Mouse (Mus musculus) heart, adult 2 months (tissue): ENCODE data around the gene 9530003J23Rik.

Experiments
- CTCF ChIP-seq: fragments of 200-600 bp; IDR thresholded peaks from 2 replicates; pipeline ENCODE4 v1.8.1; 2022; ENCODE audit warnings: antibody characterized with exemption, mild to moderate bottlenecking, moderate library complexity
- EP300 ChIP-seq: fragments of 200-500 bp; IDR thresholded peaks from 2 replicates; pipeline ENCODE4 v1.6.1; 2011; ENCODE audit warnings: low read depth, low read length, control low read depth; ENCODE audit not compliant: insufficient read depth
- POLR2A ChIP-seq: fragments of 200-500 bp; IDR thresholded peaks from 2 replicates; pipeline ENCODE4 v1.6.1; 2011; ENCODE audit warnings: mild to moderate bottlenecking, low read depth, low read length, control low read depth; ENCODE audit not compliant: insufficient read depth

GRCm38 (mm10) chr10:117203558-117203981, 34.9 kb downstream of the 9530003J23Rik start:
- no peak for TF ChIP-seq POLR2A
- peak; percentile 48 for TF ChIP-seq CTCF
- TF ChIP-seq EP300 = no peak
